Mouse (Mus musculus): ENCODE results near the gene Lamb3.

GRCm38 (mm10) chr1:193243571-193244193, 36.2 kb downstream of the Lamb3 start:
- no peak for TF ChIP-seq POLR2A (IDR thresholded peaks at IDR 0.05; ENCODE audit: insufficient read depth, low read depth, low read length)
- TF ChIP-seq CTCF (IDR thresholded peaks at IDR 0.05; ENCODE audit: insufficient read depth, low read depth, low read length), result no peak

All from olfactory bulb, adult 2 months (tissue).